Mouse (Mus musculus) liver, embryonic 13.5 days (tissue): ENCODE measurements at regions not wholly inside any gene's neighbourhood (a gene's known extent, or its start where the extent isn't known, plus 50 kb on each side); places are given as distances from the start of the nearest gene placed in this dataset.

ENCODE experiments used
- ATAC-seq: fragments of 200-750 bp; cut with Nextera tagmentation; 2 replicates; pipeline ENCODE4 v1.8.0; 2017; ENCODE audit warnings: low read depth, mild to moderate bottlenecking, moderate number of reproducible peaks, moderate library complexity
- DNase-seq: peaks from one replicate; pipeline ENCODE4 v3.0.0; 2022
- H3K27ac ChIP-seq: fragments of 300-500 bp; sonication (generic); 2 replicates; pipeline ENCODE4 v1.5.1; 2015; ENCODE audit warnings: moderate library complexity, mild to moderate bottlenecking, inconsistent platforms
- H3K27me3 ChIP-seq: fragments of 300-500 bp; sonication (generic); 2 replicates; pipeline ENCODE4 v1.6.1; 2015; ENCODE audit warnings: mild to moderate bottlenecking, inconsistent platforms
- H3K36me3 ChIP-seq: fragments of 300-500 bp; sonication (generic); 2 replicates; pipeline ENCODE4 v1.6.1; 2015; ENCODE audit warnings: mild to moderate bottlenecking, inconsistent platforms
- H3K4me1 ChIP-seq: fragments of 300-500 bp; sonication (generic); replicated peaks from 2 replicates; pipeline ENCODE4 v1.6.1; 2015; ENCODE audit warnings: inconsistent platforms
- H3K4me2 ChIP-seq: fragments of 300-500 bp; sonication (generic); 2 replicates; pipeline ENCODE4 v1.6.1; 2015; ENCODE audit warnings: inconsistent platforms, mild to moderate bottlenecking, moderate library complexity
- H3K4me3 ChIP-seq: fragments of 300-500 bp; sonication (generic); replicated peaks from 2 replicates; pipeline ENCODE4 v1.5.1; 2015; ENCODE audit warnings: mild to moderate bottlenecking, inconsistent platforms
- H3K9ac ChIP-seq: fragments of 300-500 bp; sonication (generic); 2 replicates; pipeline ENCODE4 v1.6.1; 2015; ENCODE audit warnings: mild to moderate bottlenecking, inconsistent platforms
- H3K9me3 ChIP-seq: fragments of 300-500 bp; sonication (generic); replicated peaks from 2 replicates; pipeline ENCODE4 v1.6.1; 2016; ENCODE audit warnings: inconsistent platforms
- WGBS: fragments of 180-500 bp; shearing (Covaris S2); methylation state at CpG from one replicate; pipeline ENCODE4 v1.1.7; 2015; ENCODE audit not compliant: insufficient replicate concordance; 5-methylcytosine and 5-hydroxymethylcytosine counted together

GRCm38 (mm10) chr4:83988314-83988713 lies 463.0 kb downstream of the Ccdc171 start:
- no peak for ATAC-seq
- no peak for DNase-seq
- H3K4me3 ChIP-seq = no peak overlapping the region
- WGBS = 37% methylated on average over 5 of the region's 5 CpGs
- H3K27me3 ChIP-seq = no peaks in the 10 kb centered on the region
- no peaks in the 10 kb centered on the region for H3K36me3 ChIP-seq
- no peak overlapping the region for H3K27ac ChIP-seq
- no peaks in the 10 kb centered on the region for H3K9me3 ChIP-seq
- peaks cover 8% of the 10 kb centered on the region; the same call in 1 of the 2 replicates for H3K4me1 ChIP-seq
- H3K4me2 ChIP-seq = no peak overlapping the region
- no peak overlapping the region for H3K9ac ChIP-seq

DNA sequence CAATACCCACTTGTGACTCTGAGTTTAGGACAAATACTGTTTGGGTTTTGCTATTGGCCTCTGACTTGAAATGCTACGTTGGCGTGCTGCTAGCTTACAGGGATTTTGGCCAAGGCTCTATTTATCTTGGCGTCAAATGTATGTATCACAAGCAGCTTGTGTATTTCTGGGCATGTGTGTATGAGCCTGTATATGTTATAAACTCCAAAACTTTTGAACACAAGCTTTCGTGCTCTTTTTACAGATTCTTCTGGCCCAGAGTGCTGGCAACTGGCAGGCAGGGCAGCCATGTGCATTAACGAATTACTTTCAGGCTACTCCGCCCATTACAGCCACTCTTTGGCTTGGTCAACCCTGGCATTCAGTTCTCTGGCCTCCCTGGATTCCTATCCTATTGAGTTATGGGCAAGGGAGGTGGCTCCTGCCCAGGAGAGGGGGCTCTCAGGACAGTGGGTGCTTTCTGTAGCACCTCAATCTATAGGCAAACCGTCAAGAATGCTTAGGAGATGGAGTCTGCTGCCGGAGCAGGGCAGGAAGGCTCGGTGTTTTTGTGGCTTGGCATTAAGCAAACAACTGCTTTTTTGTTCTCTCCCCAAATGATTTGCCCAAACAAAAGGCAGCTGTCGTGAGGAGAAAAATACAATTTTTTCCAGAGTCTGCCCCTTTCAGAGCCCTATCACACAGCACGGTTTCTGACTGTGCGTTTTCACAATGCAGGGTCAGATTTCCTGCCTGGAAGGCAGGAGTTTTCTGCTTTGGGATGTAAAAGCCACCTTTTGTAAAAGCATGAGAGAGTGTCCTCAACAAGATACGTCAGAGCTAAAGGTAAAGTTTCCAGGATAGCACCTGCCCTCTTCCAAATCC lies 465.0 kb downstream of the Ccdc171 start:
- Histone ChIP-seq H3K9me3 (no peaks in the 10 kb centered on the region), H3K4me3 (no peak overlapping the region), H3K4me1 (peaks cover 8% of the 10 kb centered on the region; the same call in 1 of the 2 replicates), H3K27me3 (no peaks in the 10 kb centered on the region), H3K4me2 (no peak overlapping the region), H3K36me3 (no peaks in the 10 kb centered on the region), H3K9ac (no peak overlapping the region), H3K27ac (no peak overlapping the region)
- ATAC-seq (no peak), DNase-seq (no peak)
- WGBS = 55% methylated on average over 13 of the region's 13 CpGs

- H3K4me2 ChIP-seq = no peak overlapping the region
- peaks cover 8% of the 10 kb centered on the region; the same call in 1 of the 2 replicates for H3K4me1 ChIP-seq
- H3K36me3 ChIP-seq = no peaks in the 10 kb centered on the region
- H3K4me3 ChIP-seq = no peak overlapping the region
- 8% methylated on average over 4 of the region's 4 CpGs for WGBS
- no peak overlapping the region for H3K27ac ChIP-seq
- no peaks in the 10 kb centered on the region for H3K27me3 ChIP-seq
- DNase-seq = no peak
- ATAC-seq = peak; percentile 34; the same call in 1 of the 2 replicates
- H3K9ac ChIP-seq = no peak overlapping the region
- H3K9me3 ChIP-seq = no peaks in the 10 kb centered on the region
Observed at GRCm38 (mm10) chr4:83991195-83991594, 465.9 kb downstream of the Ccdc171 start.

GRCm38 (mm10) chr4:83997079-83997478 lies 471.7 kb downstream of the Ccdc171 start:
- no peaks in the 10 kb centered on the region for H3K27me3 ChIP-seq
- no peak overlapping the region for H3K4me2 ChIP-seq
- DNase-seq (no peak), ATAC-seq (no peak)
- H3K9ac ChIP-seq = no peak overlapping the region
- H3K9me3 ChIP-seq = no peaks in the 10 kb centered on the region
- H3K4me3 ChIP-seq = no peak overlapping the region
- no peaks in the 10 kb centered on the region for H3K4me1 ChIP-seq
- H3K27ac ChIP-seq = no peak overlapping the region
- no peaks in the 10 kb centered on the region for H3K36me3 ChIP-seq
- WGBS = 44% methylated on average over 4 of the region's 4 CpGs

DNA sequence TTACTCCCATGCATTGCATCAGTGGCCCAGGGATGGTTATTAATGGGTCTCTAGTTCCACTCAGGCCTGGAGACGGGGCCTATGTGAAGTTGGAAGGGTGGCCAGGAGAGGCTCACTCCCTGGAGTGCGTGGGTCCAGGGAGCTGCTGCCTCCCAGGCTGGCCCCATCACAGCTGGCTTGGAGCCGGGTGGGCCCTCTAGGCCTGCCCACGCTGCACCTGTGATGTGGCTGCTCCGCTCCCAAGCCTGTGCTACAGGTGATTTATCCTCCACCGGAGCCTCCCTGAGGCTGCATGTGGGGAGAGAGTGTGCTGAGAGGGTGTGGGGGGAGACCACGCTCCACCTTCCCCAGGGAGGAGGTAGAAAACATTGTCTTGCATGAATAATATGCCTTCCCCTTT lies 476.3 kb downstream of the Ccdc171 start:
- Histone ChIP-seq H3K4me2 (no peak overlapping the region), H3K36me3 (no peaks in the 10 kb centered on the region), H3K9me3 (no peaks in the 10 kb centered on the region), H3K9ac (no peak overlapping the region), H3K4me1 (no peaks in the 10 kb centered on the region), H3K27me3 (no peaks in the 10 kb centered on the region), H3K4me3 (no peak overlapping the region), H3K27ac (no peak overlapping the region)
- no peak for DNase-seq
- WGBS = 69% methylated on average over 7 of the region's 7 CpGs
- no peak for ATAC-seq

GRCm38 (mm10) chr4:84004055-84004778 lies 478.9 kb downstream of the Ccdc171 start:
- Histone ChIP-seq H3K4me1 (no peaks in the 10 kb centered on the region), H3K27me3 (no peaks in the 10 kb centered on the region), H3K27ac (no peak overlapping the region), H3K36me3 (no peaks in the 10 kb centered on the region), H3K9ac (no peak overlapping the region), H3K9me3 (no peaks in the 10 kb centered on the region), H3K4me2 (no peak overlapping the region), H3K4me3 (no peak overlapping the region)
- DNase-seq (no peak), ATAC-seq (no peak)
- WGBS = 63% methylated on average over 7 of the region's 7 CpGs

DNA sequence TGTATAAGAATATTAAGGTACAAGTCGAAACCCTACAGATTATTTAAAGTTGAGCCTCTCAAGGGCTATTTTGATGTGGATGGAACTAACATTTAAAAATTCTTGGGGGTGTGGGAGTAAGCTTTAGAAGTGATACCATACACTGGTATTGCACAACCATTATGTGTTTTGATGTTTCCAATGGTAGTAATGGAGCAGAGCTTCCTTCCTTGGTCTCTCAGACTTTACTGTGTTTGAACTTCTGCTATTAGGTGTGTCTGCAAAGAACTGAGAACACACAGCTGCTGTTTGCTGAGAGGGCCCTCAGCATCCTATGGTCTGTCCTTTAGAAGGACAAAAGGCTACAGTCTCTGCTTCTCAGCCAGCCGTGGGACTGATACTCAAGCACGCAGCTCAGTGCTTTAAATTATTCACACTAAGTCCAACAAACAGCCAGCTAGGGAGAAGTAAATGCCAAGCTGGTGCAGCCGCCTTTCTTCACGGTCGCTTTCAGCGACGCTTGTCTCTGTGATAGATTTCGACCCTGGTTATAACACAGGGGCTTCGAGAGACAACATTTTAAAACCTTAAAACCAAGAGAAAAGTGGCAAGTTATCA lies 479.5 kb downstream of the Ccdc171 start:
- H3K27ac ChIP-seq = no peak overlapping the region
- no peak overlapping the region for H3K9ac ChIP-seq
- DNase-seq = no peak
- no peaks in the 10 kb centered on the region for H3K27me3 ChIP-seq
- H3K4me2 ChIP-seq = no peak overlapping the region
- H3K4me1 ChIP-seq = no peaks in the 10 kb centered on the region
- no peaks in the 10 kb centered on the region for H3K9me3 ChIP-seq
- WGBS = 78% methylated on average over 10 of the region's 10 CpGs
- no peak for ATAC-seq
- H3K4me3 ChIP-seq = no peak overlapping the region
- no peaks in the 10 kb centered on the region for H3K36me3 ChIP-seq

GRCm38 (mm10) chr4:84011941-84012340 lies 486.6 kb downstream of the Ccdc171 start:
- WGBS = 79% methylated on average over 6 of the region's 6 CpGs
- no peaks in the 10 kb centered on the region for H3K9me3 ChIP-seq
- H3K4me3 ChIP-seq = no peak overlapping the region
- no peak overlapping the region for H3K27ac ChIP-seq
- H3K4me2 ChIP-seq = no peak overlapping the region
- no peaks in the 10 kb centered on the region for H3K27me3 ChIP-seq
- no peak overlapping the region for H3K9ac ChIP-seq
- no peaks in the 10 kb centered on the region for H3K4me1 ChIP-seq
- H3K36me3 ChIP-seq = no peaks in the 10 kb centered on the region
- no peak for DNase-seq
- ATAC-seq = no peak

GRCm38 (mm10) chr4:84015139-84015538 lies 489.8 kb downstream of the Ccdc171 start:
- Histone ChIP-seq H3K4me1 (no peaks in the 10 kb centered on the region; the same call in 1 of the 2 replicates), H3K9me3 (no peaks in the 10 kb centered on the region), H3K4me2 (no peak overlapping the region), H3K36me3 (no peaks in the 10 kb centered on the region), H3K9ac (no peak overlapping the region), H3K4me3 (no peak overlapping the region), H3K27me3 (no peaks in the 10 kb centered on the region), H3K27ac (no peak overlapping the region)
- 68% methylated on average over 4 of the region's 4 CpGs for WGBS
- no peak for DNase-seq
- ATAC-seq = no peak

DNA sequence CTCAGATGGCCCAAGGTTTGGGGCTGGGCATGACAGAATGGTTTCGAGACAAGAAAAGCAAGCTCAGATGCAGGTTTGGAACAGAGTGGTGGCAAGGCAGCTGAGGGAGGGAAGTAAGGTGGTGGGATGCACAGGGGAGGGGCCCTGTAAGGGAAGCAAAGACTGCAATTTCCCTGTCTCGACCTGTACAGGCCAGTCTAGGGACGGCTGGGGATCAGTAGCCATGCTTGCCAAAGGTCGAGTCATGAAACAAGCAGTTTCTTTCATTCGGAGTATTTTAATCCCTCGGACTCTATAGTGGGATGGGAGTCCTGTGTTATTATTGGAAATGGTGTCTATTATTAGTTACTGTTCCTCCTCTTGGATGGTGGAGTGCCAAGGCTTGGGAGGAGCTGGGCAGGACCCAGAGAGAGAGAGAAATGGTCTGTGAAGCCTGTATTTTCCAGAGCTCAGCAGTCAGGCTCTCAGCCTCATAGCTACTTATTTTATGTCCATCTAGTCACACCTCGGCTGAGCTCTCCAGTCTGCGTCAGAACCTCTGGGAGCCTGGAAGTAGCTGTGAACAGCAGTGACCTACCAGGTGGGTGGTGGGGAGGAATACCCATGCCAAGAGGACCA lies 490.3 kb downstream of the Ccdc171 start:
- no peak for DNase-seq
- no peak overlapping the region for H3K4me2 ChIP-seq
- H3K27me3 ChIP-seq = no peaks in the 10 kb centered on the region
- no peaks in the 10 kb centered on the region for H3K36me3 ChIP-seq
- 66% methylated on average over 8 of the region's 8 CpGs for WGBS
- H3K4me3 ChIP-seq = no peak overlapping the region
- H3K9ac ChIP-seq = no peak overlapping the region
- H3K27ac ChIP-seq = no peak overlapping the region
- H3K9me3 ChIP-seq = no peaks in the 10 kb centered on the region
- no peak for ATAC-seq
- H3K4me1 ChIP-seq = no peaks in the 10 kb centered on the region; the same call in 1 of the 2 replicates

- H3K4me1 ChIP-seq = no peaks in the 10 kb centered on the region; the same call in 1 of the 2 replicates
- H3K27me3 ChIP-seq = no peaks in the 10 kb centered on the region
- no peaks in the 10 kb centered on the region for H3K9me3 ChIP-seq
- no peak overlapping the region for H3K27ac ChIP-seq
- ATAC-seq (no peak), DNase-seq (no peak)
- no peak overlapping the region for H3K4me3 ChIP-seq
- no peak overlapping the region for H3K9ac ChIP-seq
- WGBS = 56% methylated on average over 7 of the region's 7 CpGs
- no peak overlapping the region for H3K4me2 ChIP-seq
- no peaks in the 10 kb centered on the region for H3K36me3 ChIP-seq
Observed at GRCm38 (mm10) chr4:84018135-84018534, 492.8 kb downstream of the Ccdc171 start.
